Comparison of ENCODE assay signal across 15 mouse cellular contexts in the genomic region with DNA sequence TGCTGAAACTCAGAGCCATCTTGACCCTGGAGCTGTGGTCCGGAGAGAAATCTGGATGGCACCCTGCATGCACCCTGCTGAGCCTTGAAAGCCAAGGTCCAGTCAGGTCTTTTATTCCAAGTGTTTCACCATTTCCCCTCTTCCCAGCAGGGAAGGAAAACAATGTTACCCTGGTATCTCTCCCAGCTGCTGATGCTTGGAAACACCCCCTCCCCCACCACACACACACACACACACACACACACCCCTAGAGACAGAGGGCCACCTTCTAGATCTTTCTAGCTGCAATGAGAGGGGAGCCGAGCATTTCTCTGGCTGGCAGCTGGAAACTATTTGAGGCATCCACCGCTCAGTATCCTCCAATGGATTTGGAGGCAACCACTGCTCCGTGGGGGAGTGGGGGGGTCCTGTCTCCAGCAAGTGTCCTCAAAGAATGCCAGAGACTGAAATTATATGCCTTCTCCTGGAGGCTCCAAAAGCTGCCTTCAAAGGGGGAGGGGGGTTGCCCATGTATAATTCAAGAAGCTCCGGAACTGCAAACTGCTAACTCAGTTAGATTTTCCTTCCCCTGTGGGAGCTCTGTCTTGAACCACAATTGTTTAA.
A peak's percentile ranks its signal among the peaks of the same experiment; 100 is the strongest.
DNase-seq lines count a peak whose midpoint lies in the region; ATAC-seq lines count a peak whose summit lies in the region.
"Had no signal": no experiment of that assay in that cellular context is flagged by ENCODE, and none has a peak within 500 bp of the region (broad histone marks: within the 10 kb centered on the region; RNA-seq: fewer than 3 reads in every experiment).

No protein-coding gene starts in this region.

- H3K4me3 ChIP-seq in forebrain, embryonic 12.5 days (replicated peaks), result no peak overlapping the region
- no peak overlapping the region for H3K4me3 ChIP-seq in forebrain, embryonic 16.5 days (replicated peaks; ENCODE audit: low read length)
- no peak overlapping the region for H3K4me3 ChIP-seq in liver, embryonic 15.5 days (replicated peaks)
- no peak overlapping the region for H3K4me3 ChIP-seq in limb, embryonic 10.5 days

- no peaks in the 10 kb centered on the region for H3K9me3 ChIP-seq in forebrain, embryonic 12.5 days
- H3K9me3 ChIP-seq in forebrain, embryonic 16.5 days (ENCODE audit: control insufficient read depth, low read length), result no peaks in the 10 kb centered on the region
- H3K9me3 ChIP-seq in liver, embryonic 15.5 days (replicated peaks), result no peaks in the 10 kb centered on the region
- H3K9me3 ChIP-seq in limb, embryonic 10.5 days (replicated peaks), result no peaks in the 10 kb centered on the region

- H3K4me2 ChIP-seq in forebrain, embryonic 12.5 days, result no peak overlapping the region
- H3K4me2 ChIP-seq in forebrain, embryonic 16.5 days (ENCODE audit: low read length), result no peak overlapping the region
- no peak overlapping the region for H3K4me2 ChIP-seq in liver, embryonic 15.5 days

- no peak overlapping the region for H3K9ac ChIP-seq in forebrain, embryonic 12.5 days
- H3K9ac ChIP-seq in forebrain, embryonic 16.5 days (replicated peaks; ENCODE audit: low read depth, low read length), result no peak overlapping the region
- H3K9ac ChIP-seq in liver, embryonic 15.5 days, result no peak overlapping the region

- H3K4me1 ChIP-seq in forebrain, embryonic 12.5 days, result peaks cover 21% of the 10 kb centered on the region
- peaks cover 5% of the 10 kb centered on the region for H3K4me1 ChIP-seq in forebrain, embryonic 16.5 days (replicated peaks; ENCODE audit: control insufficient read depth, insufficient read depth, low read length)
- peaks cover 49% of the 10 kb centered on the region for H3K4me1 ChIP-seq in liver, embryonic 15.5 days (replicated peaks)
- H3K4me1 ChIP-seq in limb, embryonic 10.5 days, result peaks cover 65% of the 10 kb centered on the region

- 0 out of 2 replicates have a peak, but pooled peaks cover 5% of the 10 kb centered on the region for H3K27me3 ChIP-seq in forebrain, embryonic 12.5 days
- H3K27me3 ChIP-seq in forebrain, embryonic 16.5 days (replicated peaks; ENCODE audit: control insufficient read depth, insufficient read depth, low read length), result no peaks in the 10 kb centered on the region
- H3K27me3 ChIP-seq in liver, embryonic 15.5 days, result peaks cover 13% of the 10 kb centered on the region
- no peaks in the 10 kb centered on the region for H3K27me3 ChIP-seq in limb, embryonic 10.5 days (ENCODE audit: low read depth, poor library complexity, severe bottlenecking)
- H3K27me3 ChIP-seq: Patski had no signal

- WGBS in forebrain, embryonic 12.5 days, result 51% methylated on average over 5 of the region's 5 CpGs
- WGBS in forebrain, embryonic 16.5 days, result 47% methylated on average over 5 of the region's 5 CpGs
- 46% methylated on average over 5 of the region's 5 CpGs for WGBS in liver, embryonic 15.5 days (ENCODE audit: insufficient replicate concordance)
- 45% methylated on average over 5 of the region's 5 CpGs for WGBS in limb, embryonic 10.5 days

- 0 out of 2 replicates have a peak overlapping the region, but pooled peaks have one; percentile 8 for H3K27ac ChIP-seq in forebrain, embryonic 12.5 days
- no peak overlapping the region for H3K27ac ChIP-seq in forebrain, embryonic 16.5 days (ENCODE audit: low read length)
- H3K27ac ChIP-seq in liver, embryonic 15.5 days (replicated peaks), result 0 out of 2 replicates have a peak overlapping the region, but pooled peaks have one; percentile 31
- H3K27ac ChIP-seq in limb, embryonic 10.5 days, result peak overlapping the region; percentile 62; the same call in 1 of the 2 replicates
- H3K27ac ChIP-seq: kidney, postnatal 0 days had no signal

- no peak for ATAC-seq in forebrain, embryonic 12.5 days (ENCODE audit: low FRiP score)
- no peak for ATAC-seq in forebrain, embryonic 16.5 days
- ATAC-seq in liver, embryonic 15.5 days (ENCODE audit: insufficient read depth), result no peak
- ATAC-seq: Patski had no signal

- H3K36me3 ChIP-seq in forebrain, embryonic 12.5 days (replicated peaks), result no peaks in the 10 kb centered on the region
- H3K36me3 ChIP-seq in forebrain, embryonic 16.5 days (ENCODE audit: control insufficient read depth, insufficient read depth), result no peaks in the 10 kb centered on the region
- no peaks in the 10 kb centered on the region for H3K36me3 ChIP-seq in liver, embryonic 15.5 days (replicated peaks)
- no peaks in the 10 kb centered on the region for H3K36me3 ChIP-seq in limb, embryonic 10.5 days

- DNase-seq in liver (no peak), NIH3T3 (ENCODE audit: low read depth) (peak; percentile 43)
- DNase-seq in limb, embryonic 10.5 days (ENCODE audit: low spot score), result no peak
- no peak for DNase-seq in yolk sac, embryonic 10.5 days (ENCODE audit: low spot score)
- DNase-seq in thymus, postnatal 4 days, result no peak
- DNase-seq: adrenal gland, adult 2 months; cerebellum, postnatal 25 days; gastrocnemius, postnatal 14 days; lung, postnatal 4 days; right cerebral cortex, postnatal 25 days had no signal
